Mouse (Mus musculus) mesoderm, embryonic 11.5 days (tissue): Measurements from ENCODE around the gene Adgrg5.
A peak's percentile ranks its signal among the peaks of the same experiment; 100 is the strongest.

Source experiments
- DNase-seq: peaks from one replicate; pipeline ENCODE4 v3.0.0-alpha.2; 2012; ENCODE audit warnings: low read depth, low spot score

Adgrg5 gene

GRCm38 (mm10) chr8:94967071-94967470 lies 43.6 kb downstream of the Adgrg5 start:
- no peak for DNase-seq

GRCm38 (mm10) chr8:94967554-94967953 lies 44.1 kb downstream of the Adgrg5 start:
- no peak for DNase-seq

- no peak for DNase-seq
Observed at GRCm38 (mm10) chr8:94973270-94973669, 49.8 kb downstream of the Adgrg5 start.

- no peak for DNase-seq
Observed at GRCm38 (mm10) chr8:94973786-94974185, 50.3 kb downstream of the Adgrg5 start.

- DNase-seq, result no peak
Observed at GRCm38 (mm10) chr8:94974467-94975165, 51.1 kb downstream of the Adgrg5 start, which contains the start of gene Adgrg1. Gene Adgrg1, plus strand, starts transcription at chr8:94974751.

GRCm38 (mm10) chr8:94976651-94977417 lies 53.3 kb downstream of the Adgrg5 start:
- no peak for DNase-seq

GRCm38 (mm10) chr8:94978131-94978530 lies 54.6 kb downstream of the Adgrg5 start:
- no peak for DNase-seq

- no peak for DNase-seq
Observed at GRCm38 (mm10) chr8:94978593-94979319, 55.3 kb downstream of the Adgrg5 start.

GRCm38 (mm10) chr8:94980176-94980575 lies 56.7 kb downstream of the Adgrg5 start:
- DNase-seq, result no peak

- DNase-seq, result no peak
Observed at GRCm38 (mm10) chr8:94980976-94981375, 57.5 kb downstream of the Adgrg5 start.

GRCm38 (mm10) chr8:94981848-94982247 lies 58.4 kb downstream of the Adgrg5 start:
- DNase-seq, result no peak

- no peak for DNase-seq
Observed at GRCm38 (mm10) chr8:94983146-94983545, 59.7 kb downstream of the Adgrg5 start.

- DNase-seq, result peak; percentile 48
Observed at GRCm38 (mm10) chr8:94983881-94984516, 60.5 kb downstream of the Adgrg5 start.

GRCm38 (mm10) chr8:94985023-94985422 lies 61.5 kb downstream of the Adgrg5 start:
- no peak for DNase-seq

GRCm38 (mm10) chr8:94986676-94987075 lies 63.2 kb downstream of the Adgrg5 start:
- DNase-seq, result no peak

- DNase-seq, result no peak
Observed at GRCm38 (mm10) chr8:94987553-94987952, 64.1 kb downstream of the Adgrg5 start.

GRCm38 (mm10) chr8:94988619-94989018 lies 65.1 kb downstream of the Adgrg5 start:
- DNase-seq, result no peak

- no peak for DNase-seq
Observed at GRCm38 (mm10) chr8:94989711-94990110, 66.2 kb downstream of the Adgrg5 start.

- no peak for DNase-seq
Observed at GRCm38 (mm10) chr8:94990598-94991453, 67.3 kb downstream of the Adgrg5 start.

GRCm38 (mm10) chr8:94991454-94991994 lies 68.0 kb downstream of the Adgrg5 start:
- no peak for DNase-seq

GRCm38 (mm10) chr8:94992010-94992409 lies 68.5 kb downstream of the Adgrg5 start:
- DNase-seq, result no peak
